Mouse (Mus musculus): ENCODE results near the gene Fam166b.

DNA sequence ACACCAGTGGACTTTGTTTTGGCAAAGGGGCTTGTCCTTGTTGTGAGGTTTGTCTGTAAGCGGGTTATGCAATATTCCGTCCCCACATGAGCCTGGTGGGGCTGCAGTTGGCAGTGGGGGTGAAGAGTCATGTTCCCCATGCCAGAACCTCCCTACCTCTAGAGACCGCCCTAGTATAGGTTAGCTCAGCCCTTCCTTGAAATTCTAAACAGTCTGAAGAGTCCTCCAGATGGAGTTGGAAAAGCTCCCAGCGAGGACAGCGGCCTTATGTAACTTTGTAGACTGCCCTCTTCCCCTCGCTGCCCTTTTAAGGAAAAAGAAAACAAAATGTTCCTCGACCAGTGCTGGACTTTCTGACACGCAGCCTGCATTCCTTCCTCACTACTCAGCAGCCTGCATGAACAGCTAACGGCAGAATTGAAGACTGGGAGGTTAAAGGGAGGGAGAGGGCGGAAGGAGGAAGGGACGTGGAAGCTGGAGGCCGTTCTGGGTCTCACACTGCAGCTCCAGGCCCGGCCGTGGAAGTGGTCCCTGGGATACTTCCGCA is 34.5 kb downstream of the Fam166b start:
- TF ChIP-seq CTCF (IDR thresholded peaks at IDR 0.05; ENCODE audit: control insufficient read depth, insufficient read depth, insufficient read length) (no peak), MYOD1 (IDR thresholded peaks at IDR 0.05; ENCODE audit: control insufficient read depth, insufficient read length, low read depth) (peak; percentile 9), CEBPB (IDR thresholded peaks at IDR 0.05; ENCODE audit: low read depth) (peak; percentile 91), MAX (IDR thresholded peaks at IDR 0.05) (no peak), USF1 (IDR thresholded peaks at IDR 0.05; ENCODE audit: low read depth) (no peak), MYOG (IDR thresholded peaks at IDR 0.05; ENCODE audit: control insufficient read depth, extremely low read depth, insufficient read length) (no peak)
